Mouse (Mus musculus) olfactory bulb, adult 2 months (tissue): ENCODE measurements around the gene Id2. TPM values are rescaled to one million over a fixed set of nuclear protein-coding genes. Genes with fewer than 3 reads are reported as not detected.
A peak's percentile ranks its signal among the peaks of the same experiment; 100 is the strongest.

Experiments
- H3K27ac ChIP-seq: fragments of 200-500 bp; 2 replicates; pipeline ENCODE4 v1.5.1; 2012; ENCODE audit warnings: low read depth, low read length; ENCODE audit not compliant: insufficient read depth
- H3K4me1 ChIP-seq: fragments of 200-500 bp; 2 replicates; pipeline ENCODE4 v1.6.1; 2012; ENCODE audit warnings: low read length; ENCODE audit not compliant: control insufficient read depth, insufficient read depth
- H3K4me3 ChIP-seq: fragments of 200-500 bp; 2 replicates; pipeline ENCODE4 v1.5.1; 2012; ENCODE audit warnings: mild to moderate bottlenecking, low read depth, low read length, moderate library complexity; ENCODE audit not compliant: insufficient read depth
- CTCF ChIP-seq: fragments of 200-500 bp; IDR thresholded peaks from 2 replicates; pipeline ENCODE4 v1.5.1; 2012; ENCODE audit warnings: low read depth, mild to moderate bottlenecking, low read length, moderate library complexity; ENCODE audit not compliant: insufficient read depth
- POLR2A ChIP-seq: fragments of 200-500 bp; IDR thresholded peaks from 2 replicates; pipeline ENCODE4 v1.6.1; 2012; ENCODE audit warnings: mild to moderate bottlenecking, low read depth, low read length, moderate library complexity; ENCODE audit not compliant: insufficient read depth
- WGBS: fragments of 180-500 bp; shearing (Covaris S2); methylation state at CpG from one replicate; pipeline ENCODE4 v1.1.7; 2018; 5-methylcytosine and 5-hydroxymethylcytosine counted together
- polyA plus RNA-seq: library from polyadenylated mRNA; stranded (reverse); fragments of >200 nt; gene quantifications from 2 replicates; pipeline ENCODE4 v1.2.4, GENCODE M21; 2012; ENCODE audit warnings: low replicate concordance; ENCODE audit not compliant: missing spikeins, insufficient read depth, insufficient read length

Id2 gene
- polyA plus RNA-seq, 1 experiment = not detected

DNA sequence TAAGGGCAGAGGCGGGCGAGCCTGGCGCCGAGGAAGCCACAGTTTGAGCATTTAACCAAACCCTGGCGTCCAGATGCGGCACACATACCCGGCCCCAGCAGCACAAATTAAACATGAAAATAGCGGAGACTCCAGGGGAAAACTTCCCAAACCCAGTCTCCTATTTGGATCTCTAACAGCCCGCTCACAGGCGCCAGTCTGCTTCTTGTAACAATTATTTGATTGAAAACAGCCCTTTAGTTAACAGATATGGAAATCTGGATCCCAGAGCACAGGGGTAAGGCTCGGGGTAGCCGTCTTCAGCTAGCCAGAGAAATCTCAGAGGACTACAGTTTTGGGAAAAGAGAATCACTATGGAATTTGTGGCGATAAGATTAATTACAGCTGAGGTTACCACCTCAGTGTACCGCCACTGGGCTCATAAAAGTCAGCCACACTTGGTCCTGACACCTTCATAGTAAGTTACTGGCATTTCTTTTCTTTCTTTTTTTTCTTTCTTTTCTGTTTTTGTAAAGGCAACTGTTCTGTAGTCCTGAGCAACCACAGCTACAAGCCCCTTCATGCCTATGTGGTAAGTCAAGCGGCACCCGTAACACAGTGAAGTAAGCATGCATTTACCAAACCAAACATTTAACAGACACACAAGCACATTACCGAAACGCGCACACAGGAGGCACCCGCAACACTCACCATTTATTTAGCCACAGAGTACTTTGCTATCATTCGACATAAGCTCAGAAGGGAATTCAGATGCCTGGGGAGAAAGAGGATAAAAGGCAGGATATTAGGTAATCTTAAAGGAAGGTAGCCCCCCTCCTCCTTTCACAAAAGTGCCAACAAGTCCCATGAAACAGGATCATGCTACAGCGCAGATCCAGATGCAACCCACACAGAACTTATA lies 2.1 kb downstream of the Id2 start:
- no peak for TF ChIP-seq CTCF
- TF ChIP-seq POLR2A = no peak
- Histone ChIP-seq H3K4me1 (peaks cover 29% of the 10 kb centered on the region), H3K27ac (peak overlapping the region; percentile 35), H3K4me3 (peak overlapping the region; percentile 62)
- WGBS = 4% methylated on average over 22 of the region's 22 CpGs

DNA sequence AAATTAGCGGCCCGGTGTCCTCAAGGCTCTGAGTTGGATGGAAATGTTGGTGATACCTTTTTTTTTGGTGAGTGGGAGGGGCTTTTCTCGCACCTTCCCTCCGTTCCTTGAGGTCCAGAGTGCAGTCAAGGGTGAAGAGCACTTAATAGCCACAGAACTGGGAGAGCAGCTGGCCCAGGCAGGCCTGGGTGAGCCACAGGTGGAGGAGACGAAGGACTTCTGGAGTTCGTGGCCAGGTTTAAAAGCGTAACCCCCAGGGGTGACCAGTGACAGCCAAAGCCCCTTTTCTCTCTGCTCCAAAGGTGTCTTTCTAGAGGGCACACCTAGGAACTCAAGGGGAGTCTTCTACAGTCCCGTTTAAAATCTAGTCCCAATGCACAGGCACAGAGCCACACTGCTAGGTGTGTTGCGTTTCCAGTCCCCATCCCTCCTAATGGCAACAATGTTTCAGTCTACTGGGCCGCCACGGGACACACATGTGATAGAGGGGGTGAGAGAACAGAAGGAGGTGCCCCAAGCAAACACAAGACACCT lies 3.6 kb downstream of the Id2 start:
- Histone ChIP-seq H3K27ac (no peak overlapping the region), H3K4me3 (peak overlapping the region; percentile 42), H3K4me1 (peaks cover 16% of the 10 kb centered on the region)
- 40% methylated on average over 11 of the region's 11 CpGs for WGBS
- TF ChIP-seq POLR2A = no peak

DNA sequence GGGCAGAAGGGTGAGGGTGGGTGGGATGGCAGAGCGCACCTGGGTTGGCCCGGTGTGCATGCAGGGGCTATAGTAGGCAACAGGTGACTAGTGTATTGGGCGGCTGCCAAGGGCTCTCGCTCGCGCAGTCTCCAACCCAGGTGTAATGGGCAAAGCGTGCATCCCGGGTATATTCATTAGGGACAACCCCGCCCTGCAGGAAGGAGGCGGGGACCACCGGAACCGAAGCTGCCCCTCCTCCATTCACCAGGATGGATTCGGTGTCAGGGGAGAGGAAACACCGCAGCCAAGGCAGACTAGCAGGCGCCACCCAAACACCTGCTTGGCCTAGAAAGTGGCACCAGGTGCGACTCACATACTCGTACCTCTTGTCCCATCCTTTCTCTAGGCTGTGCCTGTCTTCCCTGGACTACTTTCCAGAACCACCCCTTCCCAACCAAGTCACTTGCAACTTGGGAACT lies 4.2 kb downstream of the Id2 start:
- peaks cover 13% of the 10 kb centered on the region; the same call in 1 of the 2 replicates for H3K4me1 ChIP-seq
- H3K27ac ChIP-seq = no peak overlapping the region
- H3K4me3 ChIP-seq = peak overlapping the region; percentile 42
- 7% methylated on average over 17 of the region's 17 CpGs for WGBS
- no peak for TF ChIP-seq CTCF
- no peak for TF ChIP-seq POLR2A

DNA sequence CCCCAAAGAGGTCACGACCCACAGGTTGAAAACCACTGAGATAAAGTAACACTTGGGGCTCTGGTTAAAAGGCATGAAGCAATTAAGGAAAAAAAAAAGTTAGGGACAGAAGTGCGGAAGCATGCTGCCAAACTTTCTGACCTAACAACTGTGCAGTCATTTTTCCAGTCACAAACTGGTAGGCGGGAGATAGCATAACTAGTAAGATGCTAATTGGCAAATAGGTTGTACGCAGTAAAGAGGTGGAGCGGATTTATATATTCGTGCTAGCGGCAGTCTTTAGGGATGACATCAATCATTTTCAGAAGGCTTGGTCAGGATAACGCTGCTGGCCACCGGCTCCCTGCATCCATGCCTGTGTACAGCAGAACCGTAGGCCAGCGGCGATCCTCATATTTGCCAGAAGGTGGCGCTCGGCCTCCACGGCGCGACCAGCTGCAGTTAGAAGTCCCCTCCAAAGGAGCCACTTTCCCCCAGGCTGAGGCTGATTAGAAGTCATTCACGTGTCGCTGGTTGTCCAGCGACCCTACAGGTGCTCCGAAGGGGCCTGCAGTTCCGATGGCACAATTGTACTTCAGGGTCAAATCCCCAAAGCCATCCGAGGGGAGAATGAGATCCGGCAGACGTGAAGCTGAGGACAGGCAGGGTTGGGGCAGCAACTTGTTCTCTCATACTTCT lies 4.8 kb downstream of the Id2 start:
- no peak overlapping the region for H3K27ac ChIP-seq
- TF ChIP-seq POLR2A (no peak), CTCF (peak; percentile 99)
- WGBS = 8% methylated on average over 25 of the region's 25 CpGs

DNA sequence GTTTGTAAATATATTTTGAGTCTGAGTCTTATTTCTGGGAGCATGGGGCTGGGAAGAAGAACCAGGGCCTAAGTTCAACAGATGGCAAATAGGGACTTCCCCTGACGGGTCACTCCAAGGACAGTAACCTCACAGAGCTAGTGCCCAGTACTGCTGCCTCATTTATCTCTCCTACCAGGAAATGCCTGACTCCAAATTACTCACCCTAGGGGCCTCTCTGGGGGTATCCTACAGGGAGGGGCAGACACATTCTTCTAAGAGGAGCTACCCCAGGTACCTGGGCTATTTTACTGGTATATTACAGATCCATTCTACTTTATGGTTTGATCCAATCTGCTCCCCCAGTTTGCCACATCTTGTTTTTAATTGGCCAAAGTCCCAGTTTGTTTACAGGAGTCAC lies 7.5 kb downstream of the Id2 start:
- 100% methylated on average over 1 of the region's 1 CpGs for WGBS
- TF ChIP-seq POLR2A (no peak), CTCF (no peak)

More for the DNA sequence above, 4.8 kb downstream of the Id2 start:
- Histone ChIP-seq H3K4me1 (peaks cover 10% of the 10 kb centered on the region; the same call in 1 of the 2 replicates), H3K4me3 (peak overlapping the region; percentile 42)

DNA sequence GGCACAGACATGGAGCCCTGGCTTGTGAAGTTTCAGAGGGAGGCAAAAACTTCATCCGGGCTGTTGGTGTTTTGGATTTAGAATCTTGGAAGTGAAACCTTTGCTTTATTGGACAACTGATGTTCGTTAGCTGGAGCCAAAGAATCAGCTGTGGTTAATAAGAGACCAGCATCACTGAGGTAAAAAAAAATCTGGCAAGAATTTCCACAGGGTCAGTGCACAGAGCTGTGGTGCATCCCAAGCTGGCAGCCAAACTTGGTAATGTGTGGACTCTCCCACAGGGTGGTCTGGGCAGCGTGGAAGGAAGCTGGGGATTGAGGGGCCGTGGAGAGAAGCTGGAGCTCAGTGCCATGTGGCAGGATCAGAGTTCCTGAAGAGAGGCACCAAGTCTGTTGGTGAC lies 10.0 kb downstream of the Id2 start:
- TF ChIP-seq POLR2A = no peak
- no peak for TF ChIP-seq CTCF
- H3K27ac ChIP-seq = no peak overlapping the region
- H3K4me1 ChIP-seq = no peaks in the 10 kb centered on the region
- H3K4me3 ChIP-seq = no peak overlapping the region
- 62% methylated on average over 4 of the region's 4 CpGs for WGBS

More for the DNA sequence above, 7.5 kb downstream of the Id2 start:
- no peak overlapping the region for H3K4me3 ChIP-seq
- H3K4me1 ChIP-seq = peaks cover 6% of the 10 kb centered on the region; the same call in 1 of the 2 replicates
- no peak overlapping the region for H3K27ac ChIP-seq

DNA sequence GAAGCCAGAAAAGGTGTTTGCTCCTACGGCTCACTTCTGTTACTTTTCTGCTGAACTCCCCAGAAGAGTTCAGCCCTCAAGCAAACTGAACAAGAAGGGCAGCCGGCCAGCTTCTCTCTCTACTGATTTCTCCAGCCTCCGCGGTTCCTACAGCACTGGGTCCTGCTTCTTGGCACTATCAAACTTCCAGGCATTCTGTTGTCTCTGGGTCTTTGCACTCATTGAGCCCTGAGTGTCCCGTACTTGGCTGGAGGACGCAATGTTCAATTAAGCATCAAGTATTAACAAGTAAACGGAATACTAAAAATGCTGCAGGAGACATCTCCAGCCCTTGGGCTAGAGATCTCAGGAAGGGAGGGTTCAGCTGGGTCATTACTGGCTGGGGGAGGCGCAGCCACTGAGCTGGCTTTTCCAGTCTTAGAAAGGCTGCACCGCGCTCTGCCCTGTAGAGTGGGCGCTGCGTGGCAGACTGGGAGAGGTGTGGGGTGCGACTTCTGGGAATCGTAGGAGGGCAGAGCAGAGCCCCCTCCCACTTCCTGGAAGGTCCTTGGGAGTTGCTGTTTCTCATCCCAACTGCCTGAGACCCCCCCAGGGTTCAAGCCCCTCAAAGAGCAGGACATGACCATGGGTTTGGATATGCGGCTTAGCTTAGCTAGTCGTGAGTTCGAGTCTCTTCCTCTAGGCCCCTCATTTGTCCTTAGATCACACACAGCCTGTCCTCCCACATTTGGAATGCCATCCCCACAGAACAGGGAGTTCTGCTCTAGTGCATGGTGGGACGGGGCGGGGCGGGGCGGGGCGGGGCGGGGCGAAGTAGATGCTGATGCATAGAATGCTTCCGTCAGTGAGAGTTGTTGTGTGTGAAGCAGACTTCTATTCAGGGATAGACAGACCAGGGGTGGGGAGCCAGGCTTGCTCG lies 13.4 kb downstream of the Id2 start:
- H3K4me3 ChIP-seq = no peak overlapping the region
- no peak overlapping the region for H3K27ac ChIP-seq
- TF ChIP-seq POLR2A (no peak), CTCF (no peak)
- WGBS = 37% methylated on average over 26 of the region's 26 CpGs
- H3K4me1 ChIP-seq = no peaks in the 10 kb centered on the region

DNA sequence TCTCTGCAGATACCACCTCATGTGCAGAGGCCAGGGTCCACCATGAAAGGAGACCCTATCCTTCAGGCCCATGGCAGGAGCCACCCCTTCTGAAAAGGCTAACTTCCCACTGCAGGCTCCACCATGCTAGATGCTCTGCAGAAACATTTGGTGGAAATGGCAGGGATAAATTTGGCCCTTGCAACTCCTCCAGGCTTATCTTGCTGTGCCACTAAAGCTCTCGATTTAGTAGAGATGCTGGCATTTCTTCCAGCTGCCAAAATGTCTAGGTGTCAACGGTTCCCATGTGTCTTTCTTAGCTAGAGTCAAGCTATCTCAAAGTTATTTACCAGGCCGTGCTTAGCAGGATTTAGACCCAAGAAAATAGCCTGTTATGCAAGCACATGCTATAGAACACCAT lies 22.6 kb downstream of the Id2 start:
- 80% methylated on average over 3 of the region's 3 CpGs for WGBS
- Histone ChIP-seq H3K4me1 (no peaks in the 10 kb centered on the region), H3K4me3 (no peak overlapping the region), H3K27ac (no peak overlapping the region)
- TF ChIP-seq CTCF = no peak
- TF ChIP-seq POLR2A = no peak
